Mouse (Mus musculus): ENCODE data around the gene Cab39l. TPM values are rescaled to one million over a fixed set of nuclear protein-coding genes. Genes with fewer than 3 reads are reported as not detected.
A peak's percentile ranks its signal among the peaks of the same experiment; 100 is the strongest.

Gene Cab39l
- polyA plus RNA-seq, 2 experiments: 8.4 to 30.0 TPM

- Histone ChIP-seq H3K4me2 (ENCODE audit: low read depth) (no peak overlapping the region), H3K9me3 (ENCODE audit: control insufficient read depth, low read length) (no peaks in the 10 kb centered on the region), H3K27ac (no peak overlapping the region), H3K36me3 (replicated peaks; ENCODE audit: control insufficient read depth, insufficient read depth, low read depth) (no peaks in the 10 kb centered on the region), H3K4me3 (ENCODE audit: insufficient read depth in 1 of 2, low read depth in 2 of 2, low read length in 2 of 2) (no peak overlapping the region), H3K27me3 (ENCODE audit: control insufficient read depth, insufficient read depth, low read length) (no peaks in the 10 kb centered on the region), H3K9ac (replicated peaks) (no peak overlapping the region), H3K4me1 (replicated peaks; ENCODE audit: control insufficient read depth in 2 of 2, insufficient read depth in 2 of 2, low read length in 1 of 2) (peaks cover 0 to 2% of the 10 kb centered on the region in 2 experiments; a peak in 1 of 4 replicates)
- DNase-seq (ENCODE audit: low read depth in 3 of 3, low spot score in 3 of 3) (no peak), ATAC-seq (ENCODE audit: insufficient read depth) (no peak)
- WGBS (ENCODE audit: insufficient replicate concordance): 42% methylated on average over 5 of the region's 5 CpGs
- TF ChIP-seq EP300 (IDR thresholded peaks at IDR 0.05; ENCODE audit: low read depth) (no peak), CTCF (IDR thresholded peaks at IDR 0.05; ENCODE audit: low read depth) (no peak)
These were observed 85.1 kb downstream of the Cab39l start for GRCm38 (mm10) chr14:59525843-59526242.

- no peaks in the 10 kb centered on the region for H3K9me3 ChIP-seq (ENCODE audit: control insufficient read depth, low read length)
- H3K27me3 ChIP-seq (ENCODE audit: control insufficient read depth, insufficient read depth, low read length): no peaks in the 10 kb centered on the region
- no peak overlapping the region for H3K4me3 ChIP-seq (ENCODE audit: insufficient read depth in 1 of 2, low read depth in 2 of 2, low read length in 2 of 2)
- TF ChIP-seq CTCF (IDR thresholded peaks at IDR 0.05; ENCODE audit: low read depth) (no peak), EP300 (IDR thresholded peaks at IDR 0.05; ENCODE audit: low read depth) (no peak)
- no peak overlapping the region for H3K9ac ChIP-seq (replicated peaks)
- WGBS (ENCODE audit: insufficient replicate concordance): 73% methylated on average over 1 of the region's 1 CpGs
- H3K4me2 ChIP-seq (ENCODE audit: low read depth): no peak overlapping the region
- no peak for DNase-seq (ENCODE audit: low read depth in 3 of 3, low spot score in 3 of 3)
- no peaks in the 10 kb centered on the region for H3K36me3 ChIP-seq (replicated peaks; ENCODE audit: control insufficient read depth, insufficient read depth, low read depth)
- H3K27ac ChIP-seq: no peak overlapping the region
- peaks cover 0 to 2% of the 10 kb centered on the region in 2 experiments; a peak in 2 of 4 replicates for H3K4me1 ChIP-seq (replicated peaks; ENCODE audit: control insufficient read depth in 2 of 2, insufficient read depth in 2 of 2, low read length in 1 of 2)
- ATAC-seq (ENCODE audit: insufficient read depth): no peak
These were observed 90.0 kb downstream of the Cab39l start for GRCm38 (mm10) chr14:59530801-59531200.

GRCm38 (mm10) chr14:59532986-59533385 lies 92.2 kb downstream of the Cab39l start:
- DNase-seq (ENCODE audit: low read depth in 3 of 3, low spot score in 3 of 3) (peak in 1 of 3 experiments; percentile 6), ATAC-seq (ENCODE audit: insufficient read depth) (no peak)
- Histone ChIP-seq H3K27me3 (ENCODE audit: control insufficient read depth, insufficient read depth, low read length) (no peaks in the 10 kb centered on the region), H3K27ac (no peak overlapping the region), H3K36me3 (replicated peaks; ENCODE audit: control insufficient read depth, insufficient read depth, low read depth) (no peaks in the 10 kb centered on the region), H3K4me1 (replicated peaks; ENCODE audit: control insufficient read depth in 2 of 2, insufficient read depth in 2 of 2, low read length in 1 of 2) (peaks cover 0 to 2% of the 10 kb centered on the region in 2 experiments; a peak in 2 of 4 replicates), H3K4me2 (ENCODE audit: low read depth) (no peak overlapping the region), H3K9me3 (ENCODE audit: control insufficient read depth, low read length) (no peaks in the 10 kb centered on the region), H3K4me3 (ENCODE audit: insufficient read depth in 1 of 2, low read depth in 2 of 2, low read length in 2 of 2) (no peak overlapping the region), H3K9ac (replicated peaks) (no peak overlapping the region)
- WGBS (ENCODE audit: insufficient replicate concordance): 72% methylated on average over 1 of the region's 1 CpGs
- no peak for TF ChIP-seq EP300 (IDR thresholded peaks at IDR 0.05; ENCODE audit: low read depth)
- no peak for TF ChIP-seq CTCF (IDR thresholded peaks at IDR 0.05; ENCODE audit: low read depth)

GRCm38 (mm10) chr14:59533908-59534307 lies 93.1 kb downstream of the Cab39l start:
- peaks cover 0 to 2% of the 10 kb centered on the region in 2 experiments; a peak in 2 of 4 replicates for H3K4me1 ChIP-seq (replicated peaks; ENCODE audit: control insufficient read depth in 2 of 2, insufficient read depth in 2 of 2, low read length in 1 of 2)
- no peak overlapping the region for H3K4me2 ChIP-seq (ENCODE audit: low read depth)
- no peaks in the 10 kb centered on the region for H3K9me3 ChIP-seq (ENCODE audit: control insufficient read depth, low read length)
- H3K9ac ChIP-seq (replicated peaks): no peak overlapping the region
- TF ChIP-seq EP300 (IDR thresholded peaks at IDR 0.05; ENCODE audit: low read depth) (no peak), CTCF (IDR thresholded peaks at IDR 0.05; ENCODE audit: low read depth) (no peak)
- DNase-seq (ENCODE audit: low read depth in 3 of 3, low spot score in 3 of 3) (no peak), ATAC-seq (ENCODE audit: insufficient read depth) (no peak)
- H3K27ac ChIP-seq: no peak overlapping the region
- H3K4me3 ChIP-seq (ENCODE audit: insufficient read depth in 1 of 2, low read depth in 2 of 2, low read length in 2 of 2): no peak overlapping the region
- H3K27me3 ChIP-seq (ENCODE audit: control insufficient read depth, insufficient read depth, low read length): no peaks in the 10 kb centered on the region
- no peaks in the 10 kb centered on the region for H3K36me3 ChIP-seq (replicated peaks; ENCODE audit: control insufficient read depth, insufficient read depth, low read depth)

- no peaks in the 10 kb centered on the region for H3K9me3 ChIP-seq (ENCODE audit: control insufficient read depth, low read length)
- H3K27ac ChIP-seq: no peak overlapping the region
- H3K4me1 ChIP-seq (replicated peaks; ENCODE audit: control insufficient read depth in 2 of 2, insufficient read depth in 2 of 2, low read length in 1 of 2): no peaks in the 10 kb centered on the region; a peak in 1 of 4 replicates
- H3K36me3 ChIP-seq (replicated peaks; ENCODE audit: control insufficient read depth, insufficient read depth, low read depth): no peaks in the 10 kb centered on the region
- no peak overlapping the region for H3K9ac ChIP-seq (replicated peaks)
- no peak overlapping the region for H3K4me2 ChIP-seq (ENCODE audit: low read depth)
- no peaks in the 10 kb centered on the region for H3K27me3 ChIP-seq (ENCODE audit: control insufficient read depth, insufficient read depth, low read length)
- 73% methylated on average over 4 of the region's 4 CpGs for WGBS (ENCODE audit: insufficient replicate concordance)
- no peak overlapping the region for H3K4me3 ChIP-seq (ENCODE audit: insufficient read depth in 1 of 2, low read depth in 2 of 2, low read length in 2 of 2)
- no peak for DNase-seq (ENCODE audit: low read depth in 3 of 3, low spot score in 3 of 3)
- TF ChIP-seq EP300 (IDR thresholded peaks at IDR 0.05; ENCODE audit: low read depth) (no peak), CTCF (IDR thresholded peaks at IDR 0.05; ENCODE audit: low read depth) (no peak)
- ATAC-seq (ENCODE audit: insufficient read depth): no peak
These were observed 97.2 kb downstream of the Cab39l start for GRCm38 (mm10) chr14:59537829-59538432.

Data from liver, embryonic 14.5 days (tissue).